Mouse (Mus musculus) E14TG2a.4 (cell line): Measurements from ENCODE around the gene Cds2.
"Not testable (repeated sequence)": the region's sequence is repeated elsewhere in the genome, so short reads cannot be mapped to it uniquely, and the experiment has no call there.

ENCODE experiments used
- CTCF ChIP-seq: conservative IDR thresholded peaks from 2 replicates; pipeline ENCODE4 v1.5.1; 2014; ENCODE audit warnings: low read length
- NANOG ChIP-seq: IDR thresholded peaks from 2 replicates; pipeline ENCODE4 v1.6.1; 2014; ENCODE audit warnings: borderline replicate concordance, low read length, mixed read lengths
- POU5F1 ChIP-seq: IDR thresholded peaks from 2 replicates; pipeline ENCODE4 v1.6.1; 2014; ENCODE audit warnings: low read length, borderline replicate concordance

- TF ChIP-seq CTCF, POU5F1, NANOG: not testable (repeated sequence)
These were observed 23.5 kb upstream of the Cds2 start for GRCm38 (mm10) chr2:132239434-132239833.
